Mouse (Mus musculus) forebrain, embryonic 12.5 days (tissue): ENCODE results near the gene Mylpf. TPM values are rescaled to one million over a fixed set of nuclear protein-coding genes. Genes with fewer than 3 reads are reported as not detected.

Experiments used
- ATAC-seq: fragments of 200-750 bp; cut with Nextera tagmentation; 2 replicates; pipeline ENCODE4 v1.8.0; 2017; ENCODE audit warnings: moderate TSS enrichment; ENCODE audit not compliant: low FRiP score
- H3K27ac ChIP-seq: fragments of 300-500 bp; sonication (generic); 2 replicates; pipeline ENCODE4 v1.5.1; 2016; ENCODE audit warnings: mild to moderate bottlenecking
- H3K27me3 ChIP-seq: fragments of 300-500 bp; sonication (generic); 2 replicates; pipeline ENCODE4 v1.6.1; 2016; ENCODE audit warnings: mild to moderate bottlenecking
- H3K36me3 ChIP-seq: fragments of 300-500 bp; sonication (generic); replicated peaks from 2 replicates; pipeline ENCODE4 v1.6.1; 2016; ENCODE audit warnings: mild to moderate bottlenecking
- H3K4me1 ChIP-seq: fragments of 300-500 bp; sonication (generic); 2 replicates; pipeline ENCODE4 v1.6.1; 2016
- H3K4me2 ChIP-seq: fragments of 300-500 bp; sonication (generic); 2 replicates; pipeline ENCODE4 v1.6.1; 2016; ENCODE audit warnings: mild to moderate bottlenecking, moderate library complexity
- H3K4me3 ChIP-seq: fragments of 300-500 bp; sonication (generic); replicated peaks from 2 replicates; pipeline ENCODE4 v1.5.1; 2016; ENCODE audit warnings: mild to moderate bottlenecking
- H3K9ac ChIP-seq: fragments of 300-500 bp; sonication (generic); 2 replicates; pipeline ENCODE4 v1.6.1; 2016; ENCODE audit warnings: mild to moderate bottlenecking
- H3K9me3 ChIP-seq: fragments of 300-500 bp; sonication (generic); 2 replicates; pipeline ENCODE4 v1.6.1; 2016
- WGBS: fragments of 180-500 bp; shearing (Covaris S2); methylation state at CpG from one replicate; pipeline ENCODE4 v1.1.7; 2016; 5-methylcytosine and 5-hydroxymethylcytosine counted together
- polyA plus RNA-seq: library from polyadenylated mRNA; unstranded; fragments of >200 nt; fragmentation: Nextera tagmentation; extraction: Ambion mirVana; gene quantifications from 2 replicates; pipeline ENCODE4 v1.2.1, GENCODE M21; 2016

The Mylpf gene
- polyA plus RNA-seq, 1 experiment from 2014 or later: 10.1 TPM

GRCm38 (mm10) chr7:127218670-127219069 lies 10.0 kb downstream of the Mylpf start:
- Histone ChIP-seq H3K4me1 (peaks cover 7% of the 10 kb centered on the region; the same call in 1 of the 2 replicates), H3K27me3 (peaks cover 19% of the 10 kb centered on the region), H3K27ac (no peak overlapping the region), H3K36me3 (peaks cover 8% of the 10 kb centered on the region; the same call in 1 of the 2 replicates), H3K9ac (no peak overlapping the region), H3K9me3 (no peaks in the 10 kb centered on the region), H3K4me2 (no peak overlapping the region), H3K4me3 (no peak overlapping the region)
- ATAC-seq: no peak
- 93% methylated on average over 4 of the region's 4 CpGs for whole genome bisulfite sequencing

DNA sequence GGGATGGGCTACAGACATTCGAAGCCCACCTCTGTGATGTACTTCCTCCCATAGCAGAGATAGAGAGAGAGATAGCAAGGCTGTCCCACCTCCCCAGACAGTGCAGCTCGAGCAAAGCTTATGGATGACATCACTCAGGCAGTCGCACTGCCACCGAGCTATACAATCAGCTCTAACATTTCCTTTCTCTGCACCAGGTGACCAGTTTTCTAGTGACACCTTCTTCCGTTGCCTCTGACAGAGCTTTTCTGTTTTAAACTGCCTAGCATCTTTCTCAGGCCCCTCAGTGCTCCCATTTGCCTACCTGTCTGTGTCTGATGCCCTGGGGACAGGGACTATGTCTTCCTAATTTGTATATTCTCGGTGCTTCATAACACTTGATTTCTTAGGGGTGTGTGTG lies 11.8 kb downstream of the Mylpf start:
- no peak overlapping the region for H3K27ac ChIP-seq
- no peaks in the 10 kb centered on the region for H3K9me3 ChIP-seq
- no peak overlapping the region for H3K9ac ChIP-seq
- H3K36me3 ChIP-seq: peaks cover 8% of the 10 kb centered on the region; the same call in 1 of the 2 replicates
- no peak overlapping the region for H3K4me2 ChIP-seq
- no peak for ATAC-seq
- H3K4me1 ChIP-seq: no peaks in the 10 kb centered on the region
- 84% methylated on average over 6 of the region's 6 CpGs for whole genome bisulfite sequencing
- H3K27me3 ChIP-seq: 0 out of 2 replicates have a peak, but pooled peaks cover 1% of the 10 kb centered on the region
- no peak overlapping the region for H3K4me3 ChIP-seq

- Histone ChIP-seq H3K4me1 (no peaks in the 10 kb centered on the region), H3K4me2 (no peak overlapping the region), H3K36me3 (peaks cover 8% of the 10 kb centered on the region; the same call in 1 of the 2 replicates), H3K27me3 (no peaks in the 10 kb centered on the region), H3K9me3 (no peaks in the 10 kb centered on the region), H3K27ac (no peak overlapping the region), H3K4me3 (no peak overlapping the region), H3K9ac (no peak overlapping the region)
- WGBS: 97% methylated on average over 3 of the region's 3 CpGs
- ATAC-seq: no peak
Observed at GRCm38 (mm10) chr7:127223106-127223505, 14.4 kb downstream of the Mylpf start.

- H3K9me3 ChIP-seq: no peaks in the 10 kb centered on the region
- peaks cover 11% of the 10 kb centered on the region; the same call in 1 of the 2 replicates for H3K36me3 ChIP-seq
- 84% methylated on average over 6 of the region's 6 CpGs for WGBS
Observed at GRCm38 (mm10) chr7:127223515-127224478, 15.1 kb downstream of the Mylpf start.

DNA sequence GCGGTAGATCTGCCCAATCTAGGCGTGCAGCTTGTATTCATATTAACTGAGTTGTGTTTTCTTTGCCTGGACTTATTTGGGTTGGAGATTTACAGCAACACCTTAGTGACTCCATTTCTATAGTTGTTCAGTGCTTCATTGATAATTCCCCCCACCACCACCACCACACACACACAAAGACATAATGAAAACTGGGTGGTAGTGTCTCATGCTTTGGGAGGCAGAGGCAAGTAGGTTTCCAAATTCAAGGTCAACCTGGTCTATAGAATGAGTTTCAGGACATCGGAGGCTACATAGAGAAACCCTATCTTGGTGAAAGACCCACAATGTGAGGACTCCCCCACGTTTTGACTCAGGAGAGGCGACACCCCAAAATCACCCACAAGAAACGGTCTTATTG lies 15.9 kb downstream of the Mylpf start:
- Histone ChIP-seq H3K9ac (no peak overlapping the region), H3K27ac (no peak overlapping the region), H3K27me3 (no peaks in the 10 kb centered on the region), H3K4me1 (0 out of 2 replicates have a peak, but pooled peaks cover 2% of the 10 kb centered on the region), H3K36me3 (peaks cover 18% of the 10 kb centered on the region), H3K4me3 (no peak overlapping the region), H3K9me3 (no peaks in the 10 kb centered on the region), H3K4me2 (no peak overlapping the region)
- ATAC-seq: no peak
- WGBS: 95% methylated on average over 6 of the region's 6 CpGs

More at GRCm38 (mm10) chr7:127223515-127224478, 15.1 kb downstream of the Mylpf start:
- Histone ChIP-seq H3K4me2 (no peak overlapping the region), H3K27me3 (no peaks in the 10 kb centered on the region), H3K4me1 (no peaks in the 10 kb centered on the region), H3K9ac (no peak overlapping the region), H3K4me3 (no peak overlapping the region), H3K27ac (no peak overlapping the region)
- ATAC-seq: no peak

- no peak overlapping the region for H3K9ac ChIP-seq
- H3K9me3 ChIP-seq: no peaks in the 10 kb centered on the region
- WGBS: 91% methylated on average over 11 of the region's 11 CpGs
- no peaks in the 10 kb centered on the region for H3K27me3 ChIP-seq
- no peak for ATAC-seq
- H3K4me2 ChIP-seq: no peak overlapping the region
- H3K4me3 ChIP-seq: no peak overlapping the region
- peaks cover 8% of the 10 kb centered on the region for H3K4me1 ChIP-seq
- no peak overlapping the region for H3K27ac ChIP-seq
- peaks cover 26% of the 10 kb centered on the region for H3K36me3 ChIP-seq
Observed at GRCm38 (mm10) chr7:127225147-127225995, 16.7 kb downstream of the Mylpf start.

DNA sequence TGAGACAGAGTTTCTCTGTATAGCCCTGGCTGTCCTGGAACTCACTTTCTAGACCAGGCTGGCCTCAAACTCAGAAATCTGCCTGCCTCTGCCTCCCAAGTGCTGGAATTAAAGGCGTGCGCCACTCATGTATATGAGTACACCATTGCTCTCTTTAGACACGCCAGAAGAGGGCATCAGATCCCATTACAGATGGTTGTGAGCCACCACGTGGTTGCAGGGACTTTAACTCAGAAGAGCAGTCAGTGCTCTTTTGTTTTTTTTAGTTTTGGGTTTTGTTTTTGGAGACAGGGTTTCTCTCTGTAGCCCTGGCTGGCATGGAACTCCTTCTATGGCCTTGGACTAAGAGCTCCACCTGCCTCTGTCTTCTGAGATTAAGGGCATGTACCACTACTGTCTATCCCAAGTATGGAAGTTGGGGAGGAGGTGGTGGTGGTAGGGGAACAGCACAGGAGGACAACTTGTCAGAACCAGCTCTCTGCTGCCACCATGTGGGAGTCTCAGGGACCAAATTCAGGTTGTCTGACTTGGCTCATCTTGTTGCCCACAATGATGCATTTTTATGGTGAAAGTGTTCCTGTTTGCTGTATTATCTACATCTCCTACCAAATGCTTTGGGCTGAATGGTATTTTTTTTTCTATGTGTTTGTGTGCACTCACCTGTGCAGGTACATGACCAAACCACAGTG lies 20.1 kb downstream of the Mylpf start:
- no peak overlapping the region for H3K27ac ChIP-seq
- H3K9ac ChIP-seq: no peak overlapping the region
- H3K9me3 ChIP-seq: no peaks in the 10 kb centered on the region
- peaks cover 25% of the 10 kb centered on the region for H3K36me3 ChIP-seq
- ATAC-seq: no peak
- H3K27me3 ChIP-seq: no peaks in the 10 kb centered on the region
- no peak overlapping the region for H3K4me2 ChIP-seq
- 71% methylated on average over 4 of the region's 4 CpGs for WGBS
- no peak overlapping the region for H3K4me3 ChIP-seq
- peaks cover 23% of the 10 kb centered on the region for H3K4me1 ChIP-seq

GRCm38 (mm10) chr7:127231376-127231775 lies 22.7 kb downstream of the Mylpf start:
- Histone ChIP-seq H3K27me3 (no peaks in the 10 kb centered on the region), H3K4me3 (peak overlapping the region; percentile 97), H3K27ac (peak overlapping the region; percentile 100; the same call in 1 of the 2 replicates), H3K4me2 (peak overlapping the region; percentile 86), H3K4me1 (peaks cover 33% of the 10 kb centered on the region), H3K36me3 (peaks cover 41% of the 10 kb centered on the region), H3K9ac (peak overlapping the region; percentile 99), H3K9me3 (no peaks in the 10 kb centered on the region)
- ATAC-seq: no peak
- 81% methylated on average over 3 of the region's 3 CpGs for WGBS

DNA sequence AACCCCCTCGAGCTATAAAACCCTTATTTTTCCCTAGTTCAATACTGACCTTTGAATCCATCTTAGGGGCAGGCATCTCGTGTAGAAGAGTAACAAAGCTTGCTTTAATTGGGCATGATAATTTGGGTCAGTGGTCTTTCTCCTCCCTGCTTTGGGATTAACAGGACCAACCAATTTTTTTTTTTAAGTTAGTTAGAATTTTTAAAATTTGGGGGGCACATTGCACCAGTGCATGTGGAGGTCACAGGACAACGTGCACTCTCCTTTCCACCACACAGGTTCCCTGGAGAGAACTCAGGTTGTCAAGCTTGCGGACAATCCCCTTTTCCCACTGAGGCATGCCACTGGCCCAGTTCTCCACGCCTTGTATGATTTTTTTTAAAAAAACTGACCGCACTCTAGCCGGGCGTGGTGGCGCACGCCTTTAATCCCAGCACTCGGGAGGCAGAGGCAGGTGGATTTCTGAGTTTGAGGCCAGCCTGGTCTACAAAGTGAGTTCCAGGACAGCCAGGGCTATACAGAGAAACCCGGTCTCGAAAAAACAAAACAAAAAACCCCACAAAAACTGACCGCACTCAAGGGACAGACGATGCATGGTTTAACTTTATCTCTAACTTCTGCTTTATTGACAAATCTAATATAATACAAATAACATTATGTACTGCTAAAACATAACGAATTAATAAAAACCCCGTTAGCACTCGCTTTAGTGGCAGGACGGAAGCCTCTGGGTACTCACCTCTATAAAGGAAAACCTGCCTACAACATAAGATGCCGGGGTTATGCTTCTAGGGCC lies 23.3 kb downstream of the Mylpf start:
- H3K9ac ChIP-seq: peak overlapping the region; percentile 99
- peak overlapping the region; percentile 86 for H3K4me2 ChIP-seq
- WGBS: 9% methylated on average over 20 of the region's 20 CpGs
- H3K27ac ChIP-seq: peak overlapping the region; percentile 100
- peaks cover 33% of the 10 kb centered on the region for H3K4me1 ChIP-seq
- peaks cover 48% of the 10 kb centered on the region for H3K36me3 ChIP-seq
- no peaks in the 10 kb centered on the region for H3K27me3 ChIP-seq
- peak overlapping the region; percentile 97 for H3K4me3 ChIP-seq
- ATAC-seq: no peak
- no peaks in the 10 kb centered on the region for H3K9me3 ChIP-seq

GRCm38 (mm10) chr7:127232622-127233367 lies 24.1 kb downstream of the Mylpf start, which contains the start of the genes Zfp553 and Sept1:
TSS of gene Zfp553 (plus strand) at chr7:127233061.
TSS of gene Sept1 (minus strand) at chr7:127233130.
- Histone ChIP-seq H3K4me1 (peaks cover 33% of the 10 kb centered on the region), H3K4me3 (peak within 1 kb of the TSS; percentile 97), H3K27ac (peak within 1 kb of the TSS; percentile 100), H3K36me3 (peaks cover 56% of the 10 kb centered on the region), H3K9me3 (no peaks in the 10 kb centered on the region), H3K4me2 (peak within 1 kb of the TSS; percentile 86), H3K27me3 (no peaks in the 10 kb centered on the region), H3K9ac (peak within 1 kb of the TSS; percentile 99)
- under 1% methylated on average over 63 of the region's 64 CpGs for WGBS
- ATAC-seq: peak; percentile 94
